Mouse (Mus musculus) right cerebral cortex, postnatal 10 days (tissue): Measurements from ENCODE around the gene Daam1.

ENCODE experiments used
- DNase-seq, 2 experiments: peaks; one replicate each; pipeline ENCODE4 v3.0.0; 2021; ENCODE audit warnings: low spot score in 2 of 2

The Daam1 gene

DNA sequence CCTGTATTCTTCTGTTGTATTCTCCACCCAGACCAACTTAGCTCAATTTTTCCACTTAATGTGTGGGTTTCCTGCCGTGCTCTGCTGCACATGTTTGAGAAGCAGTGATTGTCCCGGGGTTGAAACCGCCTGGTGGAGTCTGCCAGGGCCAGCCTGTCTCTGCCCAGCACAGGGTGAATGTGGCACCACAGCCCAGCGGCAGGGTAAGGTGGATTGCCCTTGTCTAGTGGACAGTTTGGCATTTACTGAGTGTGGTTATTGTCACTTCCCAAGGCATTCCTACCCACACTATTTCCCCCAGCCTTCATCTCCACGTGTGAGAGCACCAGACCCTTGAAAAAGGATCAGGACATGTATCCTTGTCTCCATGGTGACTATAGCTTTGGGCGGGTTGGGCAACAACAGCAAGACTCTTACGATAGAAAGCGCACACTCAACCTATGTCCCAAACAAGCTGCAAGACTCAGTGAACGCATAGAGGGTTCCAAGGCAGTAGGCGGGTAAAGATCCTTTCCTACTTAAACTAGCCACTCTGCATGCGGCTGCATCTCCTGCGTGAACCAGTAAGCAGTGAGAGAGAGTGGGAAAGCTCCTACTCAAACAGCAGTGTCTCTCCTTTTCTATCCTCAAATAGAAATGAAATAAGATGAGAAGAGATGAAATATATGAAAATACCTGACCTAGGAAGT, 139.2 kb downstream of the Daam1 start:
- DNase-seq, result peak in 1 of 2 experiments; percentile 39

GRCm38 (mm10) chr12:71970791-71971654, 140.1 kb downstream of the Daam1 start:
- DNase-seq, result no peak

DNA sequence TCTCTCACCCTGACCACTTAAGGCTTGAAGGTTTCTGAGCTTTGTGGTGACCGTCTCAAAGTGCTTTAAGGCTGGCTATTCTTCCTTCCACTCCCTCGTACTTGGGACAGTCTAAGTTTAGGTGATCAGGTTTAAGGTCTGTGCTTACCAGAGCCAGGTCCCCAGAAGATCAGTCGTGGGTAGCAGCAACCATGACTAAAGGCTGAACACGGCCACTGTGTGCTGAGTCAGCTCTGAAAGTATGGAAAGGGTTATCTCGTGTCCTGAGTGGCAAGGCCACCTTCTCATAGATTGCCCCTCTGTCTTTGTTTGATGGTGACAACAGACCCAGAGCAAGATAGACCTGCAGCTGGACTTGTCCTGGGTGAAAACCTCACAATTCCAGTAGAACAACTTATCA, 141.2 kb downstream of the Daam1 start:
- DNase-seq, result no peak

DNA sequence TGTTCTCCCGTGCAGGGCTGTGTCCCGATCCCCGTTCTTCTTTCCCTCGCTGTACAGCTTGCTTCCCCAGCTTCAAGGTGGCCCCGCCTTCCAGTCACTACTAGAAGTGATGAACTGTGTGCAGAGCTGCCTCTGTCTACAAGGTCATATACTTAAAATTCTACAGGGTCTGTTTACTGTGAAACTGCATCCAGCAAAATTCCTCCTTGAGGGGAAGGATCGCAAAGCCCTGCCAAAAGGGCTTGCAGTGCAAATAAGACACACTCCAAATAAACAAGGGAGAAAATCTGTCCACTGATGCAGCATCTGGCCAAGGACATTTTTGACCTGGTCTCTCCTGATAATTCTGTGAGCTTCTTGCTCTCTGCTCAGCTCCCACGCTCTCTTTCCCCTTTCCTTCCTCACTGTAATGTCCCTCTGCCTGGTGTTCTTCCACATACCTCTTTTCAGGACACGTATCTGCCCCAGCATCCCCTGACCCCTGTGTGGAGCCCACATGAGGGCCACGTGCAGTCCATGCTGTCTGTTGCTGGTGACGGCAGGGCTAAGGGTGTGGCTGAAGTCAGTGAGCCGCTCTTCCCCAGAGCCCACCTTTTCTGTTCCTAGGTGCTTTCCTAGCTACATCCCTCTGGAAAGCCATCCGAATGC, 141.9 kb downstream of the Daam1 start:
- no peak for DNase-seq

GRCm38 (mm10) chr12:71973577-71973976, 142.7 kb downstream of the Daam1 start:
- DNase-seq, result peak; percentile 53 to 66

- DNase-seq, result peak in 1 of 2 experiments; percentile 46
Observed at GRCm38 (mm10) chr12:71975626-71976025, 144.7 kb downstream of the Daam1 start.

GRCm38 (mm10) chr12:71976361-71976960, 145.6 kb downstream of the Daam1 start:
- DNase-seq, result peak; percentile 62 to 75

GRCm38 (mm10) chr12:71977364-71977763, 146.5 kb downstream of the Daam1 start:
- DNase-seq, result no peak

- DNase-seq, result no peak
Observed at GRCm38 (mm10) chr12:71978513-71979352, 147.9 kb downstream of the Daam1 start.

DNA sequence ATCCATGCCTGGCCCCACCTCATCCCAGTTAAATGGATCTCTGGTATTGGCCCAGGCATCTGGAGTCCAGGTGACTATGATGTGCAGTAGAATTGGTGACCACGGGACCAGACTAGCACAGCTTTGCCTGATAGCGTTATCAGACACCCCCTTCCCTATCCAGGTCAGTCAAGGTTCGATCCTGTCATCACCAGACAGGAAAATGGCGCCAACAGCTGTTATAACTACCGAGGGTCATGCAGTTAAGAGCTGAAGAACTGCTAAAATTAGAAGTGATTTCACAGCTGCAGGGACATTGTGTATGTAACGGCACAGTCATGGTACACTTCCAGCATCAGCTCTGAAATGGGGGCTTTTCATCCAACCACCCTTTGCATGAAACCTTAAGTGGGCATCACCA, 149.3 kb downstream of the Daam1 start:
- no peak for DNase-seq

DNA sequence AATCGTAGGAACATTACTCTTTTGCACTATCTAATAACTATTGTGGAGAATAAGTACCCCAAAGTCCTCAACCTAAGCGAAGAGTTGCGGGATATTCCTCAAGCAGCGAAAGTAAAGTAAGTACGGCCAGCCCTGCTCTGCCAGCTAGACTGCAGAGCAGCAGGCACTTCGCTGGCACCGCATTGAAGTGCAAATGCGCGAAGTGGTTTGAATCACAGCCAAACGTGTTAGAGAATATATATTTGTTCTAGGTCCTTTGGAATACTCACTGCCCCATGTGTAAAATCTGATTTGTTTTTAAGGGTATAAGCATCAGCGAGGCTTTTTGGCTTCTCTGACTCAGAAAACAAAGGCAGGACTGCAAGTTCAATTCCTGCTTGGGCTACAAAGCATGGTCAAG, 149.9 kb downstream of the Daam1 start:
- peak; percentile 72 to 80 for DNase-seq

GRCm38 (mm10) chr12:71981250-71981649, 150.4 kb downstream of the Daam1 start:
- peak; percentile 78 to 89 for DNase-seq

GRCm38 (mm10) chr12:71981791-71982190, 150.9 kb downstream of the Daam1 start:
- peak; percentile 58 to 78 for DNase-seq

GRCm38 (mm10) chr12:71983102-71983715, 152.3 kb downstream of the Daam1 start:
- DNase-seq, result no peak

DNA sequence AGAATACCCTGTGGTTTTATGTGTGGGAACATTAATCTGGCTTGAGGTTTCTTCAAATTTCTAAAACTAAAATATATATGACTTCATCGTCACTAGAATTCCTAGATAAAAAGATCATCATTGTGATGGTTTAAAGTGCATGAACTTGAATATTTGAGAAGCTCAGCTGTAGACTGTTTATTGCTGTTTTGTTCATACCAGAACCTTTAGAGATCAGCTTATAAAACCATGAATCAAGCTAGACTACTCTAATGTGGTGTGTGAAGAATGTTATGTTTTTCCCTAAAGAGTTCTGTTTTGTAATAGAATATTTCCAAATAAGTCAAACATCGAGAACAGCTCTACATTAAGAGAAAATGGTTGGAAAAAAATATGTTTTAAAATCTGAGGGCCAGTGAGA, 156.3 kb downstream of the Daam1 start:
- no peak for DNase-seq

- no peak for DNase-seq
Observed at GRCm38 (mm10) chr12:71987885-71988284, 157.0 kb downstream of the Daam1 start.

DNA sequence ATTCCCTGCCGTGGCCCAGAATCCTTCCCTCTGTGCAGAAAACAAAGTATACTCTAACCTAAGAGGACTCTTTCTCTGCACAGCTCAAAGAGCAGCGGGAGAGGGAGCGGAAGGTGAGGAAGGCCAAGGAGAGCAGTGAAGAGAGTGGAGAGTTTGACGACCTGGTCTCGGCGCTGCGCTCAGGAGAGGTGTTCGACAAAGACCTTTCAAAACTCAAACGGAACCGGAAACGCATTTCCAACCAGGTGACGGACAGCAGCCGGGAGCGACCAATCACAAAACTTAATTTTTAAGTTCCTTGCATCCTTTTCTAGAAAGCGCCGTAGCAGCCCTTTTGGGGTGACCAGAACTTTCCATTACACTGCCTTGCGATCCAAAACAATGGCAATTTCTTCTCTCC, 158.7 kb downstream of the Daam1 start:
- DNase-seq, result no peak

GRCm38 (mm10) chr12:71992599-71993210, 161.8 kb downstream of the Daam1 start:
- no peak for DNase-seq

DNA sequence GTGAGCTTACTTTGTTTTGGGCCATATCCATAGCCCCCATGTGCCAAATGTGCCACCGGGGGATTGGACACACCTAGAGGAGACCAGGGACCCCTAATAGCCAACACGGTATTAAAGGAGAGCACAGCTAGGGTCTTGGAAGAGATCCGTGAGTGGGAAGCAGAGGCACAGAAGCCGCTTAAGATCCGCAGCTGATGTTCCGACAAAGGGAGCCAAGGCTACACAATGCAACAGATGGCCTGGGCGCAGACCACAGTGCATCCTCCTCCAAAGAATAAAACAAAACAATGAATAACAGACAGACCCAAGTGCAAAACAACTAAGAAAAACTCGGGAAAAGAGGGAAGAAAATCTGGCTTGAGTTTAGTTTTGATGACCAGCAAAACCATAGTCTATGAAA, 165.0 kb downstream of the Daam1 start:
- DNase-seq, result no peak

DNA sequence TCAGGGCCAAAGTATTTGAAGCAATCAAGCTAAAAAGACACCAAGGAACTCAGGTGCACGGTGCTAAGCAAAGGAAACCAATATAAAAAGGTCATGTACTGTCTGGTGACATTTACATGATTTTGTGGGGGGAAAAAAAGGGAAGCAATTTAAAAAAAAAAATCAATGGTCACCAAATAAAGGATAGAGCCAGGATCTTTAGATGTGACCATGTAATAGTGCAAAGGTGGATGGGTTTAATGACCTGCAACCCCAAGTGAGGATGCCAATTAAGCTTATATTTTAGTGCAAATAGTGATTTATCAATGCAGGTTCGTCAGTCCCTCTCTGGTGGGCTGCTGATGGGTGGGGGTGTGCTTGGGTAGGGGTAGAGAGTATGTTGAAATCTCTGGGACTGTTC, 166.0 kb downstream of the Daam1 start:
- no peak for DNase-seq
